Mouse (Mus musculus) embryonic facial prominence, embryonic 10.5 days (tissue): Measurements from ENCODE around the gene Akt1s1. TPM values are rescaled to one million over a fixed set of nuclear protein-coding genes. Genes with fewer than 3 reads are reported as not detected.

Experiments
- DNase-seq: peaks from one replicate; pipeline ENCODE4 v3.0.0-alpha.2; 2017; ENCODE audit warnings: low spot score
- H3K27ac ChIP-seq: fragments of 300-500 bp; sonication (generic); replicated peaks from 2 replicates; pipeline ENCODE4 v1.5.1; 2016; ENCODE audit warnings: mild to moderate bottlenecking
- H3K27me3 ChIP-seq: fragments of 300-500 bp; sonication (generic); replicated peaks from 2 replicates; pipeline ENCODE4 v1.6.1; 2016; ENCODE audit warnings: low read depth, mild to moderate bottlenecking; ENCODE audit not compliant: poor library complexity, severe bottlenecking
- H3K36me3 ChIP-seq: fragments of 300-500 bp; sonication (generic); replicated peaks from 2 replicates; pipeline ENCODE4 v1.6.1; 2016; ENCODE audit warnings: mild to moderate bottlenecking, moderate library complexity
- H3K4me1 ChIP-seq: fragments of 300-500 bp; sonication (generic); 2 replicates; pipeline ENCODE4 v1.6.1; 2016
- H3K4me3 ChIP-seq: fragments of 300-500 bp; sonication (generic); 2 replicates; pipeline ENCODE4 v1.5.1; 2016; ENCODE audit warnings: mild to moderate bottlenecking, moderate library complexity
- H3K9me3 ChIP-seq: fragments of 300-500 bp; sonication (generic); 2 replicates; pipeline ENCODE4 v1.6.1; 2016; ENCODE audit warnings: mild to moderate bottlenecking
- WGBS: fragments of 180-500 bp; shearing (Covaris S2); methylation state at CpG from one replicate; pipeline ENCODE4 v1.1.7; 2016; 5-methylcytosine and 5-hydroxymethylcytosine counted together
- microRNA counts: library from miRNA; unstranded; fragments of <30 nt; microRNA quantifications from one replicate; lab custom pipeline; 2017
- microRNA-seq: library from miRNA; unstranded; fragments of <30 nt; microRNA quantifications from one replicate; pipeline ENCODE4, GENCODE M21; 2017
- polyA plus RNA-seq: library from polyadenylated mRNA; unstranded; fragments of >200 nt; fragmentation: Nextera tagmentation; extraction: Ambion mirVana; gene quantifications from 2 replicates; pipeline ENCODE4 v1.2.1, GENCODE M21; 2016

Gene Akt1s1
- polyA plus RNA-seq, 1 experiment from 2014 or later, result 95.4 TPM

DNA sequence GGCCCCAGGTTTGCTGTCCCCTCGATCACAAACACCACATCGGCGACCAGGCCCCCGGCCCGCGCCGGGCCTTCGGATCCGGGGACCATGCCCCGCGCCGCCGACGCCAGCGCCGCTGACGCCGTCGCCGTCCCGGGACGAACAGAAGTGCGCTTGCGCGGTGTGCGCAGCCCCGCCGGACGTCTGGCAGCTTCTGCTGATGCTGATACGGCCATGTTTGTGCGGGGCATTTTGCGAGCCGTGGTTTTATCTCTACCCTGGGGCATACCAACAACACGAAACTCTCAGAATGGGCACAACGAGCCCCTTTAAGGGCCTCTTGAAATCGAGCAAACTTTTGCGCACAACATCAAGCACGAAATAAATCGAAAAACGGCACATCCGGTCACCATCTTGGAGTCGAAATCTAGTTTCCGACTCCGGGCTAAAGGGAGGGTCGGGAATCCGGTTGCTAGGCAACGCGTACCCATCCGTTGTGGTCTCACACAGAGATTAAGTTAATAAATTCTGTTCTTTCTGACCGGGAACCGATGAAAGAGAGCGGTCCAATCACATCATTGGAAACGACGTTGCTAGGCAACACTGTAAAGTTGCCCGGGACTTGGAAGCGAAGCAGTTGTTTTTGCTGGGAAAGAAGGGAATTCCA lies 43.6 kb downstream of the Akt1s1 start, which contains the start of gene Med25:
Med25 (minus strand) TSS at position 437 of the 646 bp plus-strand sequence.
- Histone ChIP-seq H3K4me1 (peaks cover 43% of the 10 kb centered on the region), H3K4me3 (peak within 1 kb of the TSS; percentile 84), H3K27me3 (no peaks in the 10 kb centered on the region), H3K9me3 (no peaks in the 10 kb centered on the region), H3K27ac (peak within 1 kb of the TSS; percentile 97), H3K36me3 (peaks cover 34% of the 10 kb centered on the region)
- under 1% methylated on average over 56 of the region's 56 CpGs for WGBS
- peak; percentile 92 for DNase-seq

DNA sequence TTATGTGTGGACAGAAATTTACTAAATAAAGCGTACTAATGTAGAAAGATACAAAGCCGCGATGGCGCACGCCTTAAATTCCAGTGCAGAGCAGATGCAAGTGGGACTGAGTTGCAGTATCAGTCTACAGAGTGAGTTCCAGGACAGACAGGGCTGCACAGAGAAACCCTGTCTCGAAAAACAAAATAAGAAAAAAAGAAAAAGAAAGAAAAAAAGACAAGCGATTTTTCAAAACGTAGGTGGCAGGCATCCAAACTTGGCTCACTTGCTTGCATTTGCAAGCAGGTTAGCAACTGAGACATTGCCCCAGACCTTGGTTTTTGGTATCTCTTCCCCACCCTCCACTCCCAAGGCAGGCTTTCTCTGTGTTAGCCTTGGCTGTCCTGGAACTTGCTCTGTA lies 44.4 kb downstream of the Akt1s1 start:
- no peaks in the 10 kb centered on the region for H3K27me3 ChIP-seq
- peaks cover 26% of the 10 kb centered on the region for H3K36me3 ChIP-seq
- no peak for DNase-seq
- peak overlapping the region; percentile 97 for H3K27ac ChIP-seq
- peak overlapping the region; percentile 84 for H3K4me3 ChIP-seq
- WGBS, result 33% methylated on average over 8 of the region's 8 CpGs
- peaks cover 51% of the 10 kb centered on the region for H3K4me1 ChIP-seq
- H3K9me3 ChIP-seq, result no peaks in the 10 kb centered on the region

DNA sequence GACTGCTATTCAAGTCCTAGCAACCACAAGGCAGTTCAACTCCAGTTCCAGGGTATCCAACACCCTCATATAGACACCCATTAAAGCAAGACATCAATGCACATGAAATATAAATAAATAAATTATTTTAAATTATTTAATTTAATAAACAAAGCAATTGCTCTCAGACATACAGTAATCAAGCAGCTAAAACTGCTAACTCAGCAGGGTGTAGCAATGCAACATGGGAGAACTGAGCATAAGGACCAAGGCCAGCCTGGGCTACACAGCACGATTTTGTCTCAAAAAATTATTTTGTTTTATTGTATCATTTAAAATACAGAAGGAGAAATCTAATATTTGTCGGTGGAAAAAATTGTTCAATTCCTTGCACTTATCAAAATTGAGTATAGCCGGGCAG lies 45.4 kb downstream of the Akt1s1 start:
- no peaks in the 10 kb centered on the region for H3K27me3 ChIP-seq
- DNase-seq, result no peak
- no peaks in the 10 kb centered on the region for H3K9me3 ChIP-seq
- 87% methylated on average over 3 of the region's 3 CpGs for WGBS
- peaks cover 60% of the 10 kb centered on the region for H3K4me1 ChIP-seq
- H3K4me3 ChIP-seq, result no peak overlapping the region
- H3K36me3 ChIP-seq, result peaks cover 26% of the 10 kb centered on the region
- no peak overlapping the region for H3K27ac ChIP-seq

DNA sequence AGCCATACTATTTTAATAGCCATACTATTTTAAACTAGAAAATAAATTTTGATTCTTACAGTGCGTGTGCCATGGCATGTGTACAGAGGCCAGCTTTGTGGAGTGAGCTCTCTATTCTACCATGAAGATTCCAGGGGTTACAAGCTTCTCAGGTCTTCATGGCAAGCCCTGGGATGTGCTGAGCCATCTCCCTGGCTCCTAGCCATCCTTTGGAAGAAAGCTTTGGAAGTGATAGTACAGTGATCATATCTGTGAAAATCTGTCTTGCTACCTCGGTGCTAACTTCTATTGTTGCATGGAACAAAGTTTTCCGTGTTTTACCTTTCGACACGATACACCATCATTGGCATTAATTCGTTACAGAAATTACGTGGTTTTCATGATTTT lies 46.4 kb downstream of the Akt1s1 start:
- no peak for DNase-seq
- Histone ChIP-seq H3K4me3 (peak overlapping the region; percentile 67), H3K27ac (peak overlapping the region; percentile 87), H3K4me1 (peaks cover 61% of the 10 kb centered on the region), H3K27me3 (no peaks in the 10 kb centered on the region), H3K9me3 (no peaks in the 10 kb centered on the region), H3K36me3 (peaks cover 28% of the 10 kb centered on the region)
- 69% methylated on average over 7 of the region's 7 CpGs for WGBS

DNA sequence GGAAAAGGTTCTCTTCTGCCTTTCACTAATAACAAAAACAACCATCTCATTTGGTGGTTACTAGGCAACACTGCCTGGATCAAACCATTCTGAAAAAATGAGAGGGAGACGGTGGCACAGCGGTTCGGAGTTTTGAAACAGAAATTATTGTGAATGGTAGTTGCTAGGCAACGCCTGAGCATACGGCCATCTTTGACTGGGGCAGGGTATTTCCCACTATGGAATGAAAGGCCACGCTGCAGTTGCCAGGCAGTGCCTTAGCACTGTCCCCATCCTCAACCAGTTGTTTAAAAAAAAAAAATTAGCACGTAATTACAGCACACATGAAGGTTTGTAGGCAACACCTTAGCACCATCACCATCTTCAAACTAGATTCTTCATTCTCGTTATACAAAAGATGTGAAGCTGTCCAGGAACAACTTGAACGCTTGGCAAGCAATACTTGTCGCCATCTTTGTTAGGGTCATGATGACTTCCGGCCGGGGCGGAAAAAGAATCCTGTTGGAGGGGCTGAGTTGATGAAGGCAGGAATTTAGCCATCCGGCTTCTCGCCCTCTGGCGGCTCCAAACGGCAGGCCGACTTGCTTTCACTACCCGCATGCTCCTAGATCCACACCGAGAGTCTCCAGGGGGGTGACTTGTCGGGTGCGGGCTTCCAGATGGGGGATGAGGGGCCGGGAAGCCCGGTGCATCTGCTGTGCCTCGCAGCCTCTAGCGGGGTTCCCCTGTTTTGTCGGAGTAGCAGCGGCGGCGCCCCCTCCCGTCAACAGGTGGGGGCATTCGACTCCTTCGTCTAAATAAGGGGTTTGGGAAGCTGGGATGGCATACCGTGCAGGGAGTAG lies 47.0 kb downstream of the Akt1s1 start, which contains the start of gene Fuz:
Fuz (plus strand) TSS at position 487 of the 842 bp plus-strand sequence.
- DNase-seq, result peak; percentile 93
- no peaks in the 10 kb centered on the region for H3K27me3 ChIP-seq
- H3K9me3 ChIP-seq, result no peaks in the 10 kb centered on the region
- H3K4me1 ChIP-seq, result peaks cover 60% of the 10 kb centered on the region
- WGBS, result 2% methylated on average over 34 of the region's 34 CpGs
- peaks cover 28% of the 10 kb centered on the region for H3K36me3 ChIP-seq
- peak within 1 kb of the TSS; percentile 67 for H3K4me3 ChIP-seq
- H3K27ac ChIP-seq, result peak within 1 kb of the TSS; percentile 87

DNA sequence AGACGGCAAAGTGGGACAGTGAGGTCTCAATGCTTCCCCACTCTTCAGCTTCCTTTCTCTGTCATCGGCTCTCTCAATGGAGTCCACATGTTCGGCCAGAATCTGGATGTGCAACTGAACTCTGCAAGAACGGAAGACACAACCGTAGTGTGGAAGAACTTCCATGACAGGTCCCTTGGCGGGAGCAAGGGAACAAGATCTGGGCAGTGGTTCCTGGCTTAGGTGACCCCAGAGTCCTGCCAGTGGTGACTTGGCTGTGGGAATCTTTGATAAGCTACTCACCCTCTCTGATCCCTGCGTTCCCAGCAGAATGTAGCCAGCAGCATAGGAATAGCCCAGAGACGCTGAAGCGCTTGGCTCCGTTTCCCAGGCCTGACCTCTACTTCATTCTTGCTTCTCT lies 47.7 kb downstream of the Akt1s1 start:
- peaks cover 33% of the 10 kb centered on the region for H3K36me3 ChIP-seq
- peaks cover 60% of the 10 kb centered on the region for H3K4me1 ChIP-seq
- peak overlapping the region; percentile 67 for H3K4me3 ChIP-seq
- DNase-seq, result no peak
- H3K27me3 ChIP-seq, result no peaks in the 10 kb centered on the region
- peak overlapping the region; percentile 87 for H3K27ac ChIP-seq
- WGBS, result 43% methylated on average over 10 of the region's 10 CpGs
- H3K9me3 ChIP-seq, result no peaks in the 10 kb centered on the region

DNA sequence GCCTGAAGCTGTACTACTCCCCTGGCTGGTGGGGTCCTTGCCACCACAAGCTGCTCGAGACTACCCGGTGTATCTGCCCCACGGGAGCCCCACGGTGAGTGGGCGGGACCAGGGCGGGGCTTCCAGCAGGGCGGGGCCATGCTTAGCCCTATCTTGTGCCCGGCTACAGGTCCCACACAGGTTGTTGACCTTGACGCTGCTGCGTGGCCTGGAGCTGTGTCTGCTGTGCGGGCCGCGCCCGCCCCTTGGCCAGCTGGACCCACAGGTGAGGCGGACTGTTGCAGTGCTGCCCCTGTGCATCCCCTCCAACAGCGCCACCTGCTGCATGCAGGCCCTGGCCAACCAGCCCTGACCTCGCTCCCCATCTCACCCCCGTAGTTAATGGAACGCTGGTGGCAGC lies 49.8 kb downstream of the Akt1s1 start:
- peaks cover 58% of the 10 kb centered on the region for H3K4me1 ChIP-seq
- peak; percentile 45 for DNase-seq

DNA sequence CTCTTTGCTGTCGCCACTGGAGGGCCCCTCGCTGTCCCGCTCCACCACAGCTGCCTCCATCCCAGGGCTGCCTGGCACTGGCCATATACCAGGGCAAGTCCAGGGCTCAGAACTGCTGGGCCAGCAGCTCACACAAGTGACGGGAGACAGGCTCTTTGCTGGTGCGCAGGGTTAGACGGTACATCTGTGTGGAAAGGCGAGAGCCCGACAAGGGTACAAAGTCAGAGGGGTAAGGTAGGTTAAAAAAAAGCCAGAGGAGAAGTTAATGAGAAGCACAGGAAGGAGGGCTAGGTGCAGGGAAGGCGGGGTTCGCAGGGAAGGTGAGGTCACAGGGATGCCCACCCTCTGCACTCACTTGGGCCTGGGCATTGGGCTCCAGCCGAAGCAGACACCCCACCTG lies 51.8 kb downstream of the Akt1s1 start:
- Histone ChIP-seq H3K27ac (peak overlapping the region; percentile 73; the same call in 1 of the 2 replicates), H3K4me3 (peak overlapping the region; percentile 52; the same call in 1 of the 2 replicates), H3K36me3 (peaks cover 74% of the 10 kb centered on the region), H3K27me3 (no peaks in the 10 kb centered on the region), H3K9me3 (no peaks in the 10 kb centered on the region), H3K4me1 (peaks cover 50% of the 10 kb centered on the region)
- no peak for DNase-seq
- 90% methylated on average over 11 of the region's 11 CpGs for WGBS

More for the DNA sequence above, 49.8 kb downstream of the Akt1s1 start:
- H3K27ac ChIP-seq, result peak overlapping the region; percentile 40; the same call in 1 of the 2 replicates
- H3K4me3 ChIP-seq, result peak overlapping the region; percentile 19
- 43% methylated on average over 19 of the region's 19 CpGs for WGBS
- no peaks in the 10 kb centered on the region for H3K9me3 ChIP-seq
- H3K36me3 ChIP-seq, result peaks cover 54% of the 10 kb centered on the region
- H3K27me3 ChIP-seq, result no peaks in the 10 kb centered on the region

DNA sequence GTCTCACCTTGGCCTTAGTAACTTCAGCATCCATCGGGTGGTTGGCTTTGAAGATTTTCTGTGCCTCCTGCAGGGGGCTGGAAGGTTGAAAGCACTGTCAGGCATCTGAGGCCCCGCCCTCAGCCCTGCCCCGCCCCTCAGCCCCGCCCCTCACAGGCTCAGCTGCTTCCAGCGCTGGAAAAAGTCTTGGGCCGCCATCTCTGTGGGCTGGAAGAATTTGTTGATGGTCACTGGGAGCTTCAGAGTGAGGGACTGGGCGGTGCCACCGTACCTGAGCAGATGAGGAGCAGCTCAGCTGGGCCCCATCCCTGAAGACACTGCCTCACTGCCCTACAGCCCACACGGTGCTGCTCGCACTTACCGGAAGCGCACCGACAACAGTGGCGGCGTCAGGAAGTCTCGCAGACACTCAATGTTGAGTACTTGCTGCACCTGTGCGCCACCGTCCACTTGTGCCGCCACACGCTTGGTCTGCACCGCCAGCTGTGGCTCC lies 52.5 kb downstream of the Akt1s1 start:
- H3K4me1 ChIP-seq, result peaks cover 48% of the 10 kb centered on the region
- peaks cover 80% of the 10 kb centered on the region for H3K36me3 ChIP-seq

More for the DNA sequence above, 52.5 kb downstream of the Akt1s1 start:
- peak; percentile 87 for DNase-seq
- Histone ChIP-seq H3K27ac (peak overlapping the region; percentile 73), H3K4me3 (peak overlapping the region; percentile 52), H3K9me3 (no peaks in the 10 kb centered on the region), H3K27me3 (no peaks in the 10 kb centered on the region)
- WGBS, result 17% methylated on average over 21 of the region's 21 CpGs

MicroRNAs within 50 kb of the gene (microRNA counts, 519-probe panel; counts per million panel counts)
- 188 counts per million, percentile 57 among the panel's probes with 10 or more counts for microRNA mmu-miR-707 (lab: Ali Mortazavi, UCI)

Small RNAs within 50 kb of the gene (microRNA-seq; reads per million reads assigned to microRNA genes)
- gene Mir707, result not detected

Other genes with a start within 250 kb of the Akt1s1 start
- 2.7 and 4.3 TPM in 2 replicates for gene Myh14, start 178.1 kb upstream of the Akt1s1 start, polyA plus RNA-seq
- not detected in 2 replicates for gene Izumo2, start 140.2 kb upstream of the Akt1s1 start, polyA plus RNA-seq
- gene Vrk3, start 100.6 kb upstream of the Akt1s1 start, polyA plus RNA-seq, result 37.5 and 39.3 TPM in 2 replicates
- gene Zfp473, start 97.9 kb upstream of the Akt1s1 start, polyA plus RNA-seq, result 3.6 and 4.2 TPM in 2 replicates
- gene Nup62, start 32.9 kb upstream of the Akt1s1 start, polyA plus RNA-seq, result 169 and 173 TPM in 2 replicates
- 1.0 and 1.5 TPM in 2 replicates for gene Il4i1, start 32.6 kb upstream of the Akt1s1 start, polyA plus RNA-seq
- 3.2 and 3.6 TPM in 2 replicates for gene Atf5, start 32.3 kb upstream of the Akt1s1 start, polyA plus RNA-seq
- gene Tbc1d17, start 88 bp downstream of the Akt1s1 start, polyA plus RNA-seq, result 77.2 and 82.7 TPM in 2 replicates
- gene Pnkp, start 8.1 kb downstream of the Akt1s1 start, polyA plus RNA-seq, result 34.4 and 36.3 TPM in 2 replicates
- 514 and 525 TPM in 2 replicates for gene Ptov1, start 20.8 kb downstream of the Akt1s1 start, polyA plus RNA-seq
- 135 and 146 TPM in 2 replicates for gene Med25, start 43.7 kb downstream of the Akt1s1 start, polyA plus RNA-seq
- 17.6 and 20.1 TPM in 2 replicates for gene Fuz, start 47.1 kb downstream of the Akt1s1 start, polyA plus RNA-seq
- 75.1 and 77.1 TPM in 2 replicates for gene Ap2a1, start 80.5 kb downstream of the Akt1s1 start, polyA plus RNA-seq
- 0.14 and 0.30 TPM in 2 replicates for gene Tsks, start 94.2 kb downstream of the Akt1s1 start, polyA plus RNA-seq
- 18.5 and 18.8 TPM in 2 replicates for gene Cpt1c, start 125.9 kb downstream of the Akt1s1 start, polyA plus RNA-seq
- gene Prmt1, start 137.6 kb downstream of the Akt1s1 start, polyA plus RNA-seq, result 968 and 991 TPM in 2 replicates
- 70.3 and 77.5 TPM in 2 replicates for gene Irf3, start 148.7 kb downstream of the Akt1s1 start, polyA plus RNA-seq
- gene Bcl2l12, start 149.7 kb downstream of the Akt1s1 start, polyA plus RNA-seq, result 87.0 and 90.7 TPM in 2 replicates
- gene Scaf1, start 167.4 kb downstream of the Akt1s1 start, polyA plus RNA-seq, result 46.2 and 47.9 TPM in 2 replicates
- gene Rras, start 169.0 kb downstream of the Akt1s1 start, polyA plus RNA-seq, result 18.8 and 20.3 TPM in 2 replicates
- 13.4 and 14.9 TPM in 2 replicates for gene Prr12, start 203.9 kb downstream of the Akt1s1 start, polyA plus RNA-seq
- gene Nosip, start 213.4 kb downstream of the Akt1s1 start, polyA plus RNA-seq, result 70.8 and 74.7 TPM in 2 replicates
- 23.3 and 24.4 TPM in 2 replicates for gene Prrg2, start 213.7 kb downstream of the Akt1s1 start, polyA plus RNA-seq
- 144 and 156 TPM in 2 replicates for gene Rcn3, start 243.2 kb downstream of the Akt1s1 start, polyA plus RNA-seq